Mouse (Mus musculus): ENCODE results near the gene Cdca4.

- TF ChIP-seq CTCF (IDR thresholded peaks at IDR 0.05; ENCODE audit: extremely low read depth, insufficient read length, insufficient replicate concordance, low read depth, low read length) (no peak), POLR2A (IDR thresholded peaks at IDR 0.05; ENCODE audit: low read depth, low read length) (no peak)
Observed at GRCm38 (mm10) chr12:112770396-112770795, 58.8 kb downstream of the Cdca4 start.
